Mouse (Mus musculus) hindbrain, embryonic 14.5 days (tissue): ENCODE measurements around the gene Fbxw20. TPM values are rescaled to one million over a fixed set of nuclear protein-coding genes. Genes with fewer than 3 reads are reported as not detected.

Source experiments
- polyA plus RNA-seq: library from polyadenylated mRNA; unstranded; fragments of >200 nt; fragmentation: Nextera tagmentation; extraction: Ambion mirVana; gene quantifications from 2 replicates; pipeline ENCODE4 v1.2.1, GENCODE M21; 2014

Fbxw20 gene
- polyA plus RNA-seq, 1 experiment from 2014 or later: not detected

Other genes starting within 250 kb of the Fbxw20 start
- 0.23 TPM in 1 of 2 replicates, not detected in the other for gene Ucn2, start 248.7 kb downstream of the Fbxw20 start, polyA plus RNA-seq
- gene Pfkfb4, start 243.0 kb downstream of the Fbxw20 start, polyA plus RNA-seq: 22.5 and 23.9 TPM in 2 replicates
- 57.9 and 60.9 TPM in 2 replicates for gene Shisa5, start 196.2 kb downstream of the Fbxw20 start, polyA plus RNA-seq
- 9.7 and 16.2 TPM in 2 replicates for gene Trex1, start 175.0 kb downstream of the Fbxw20 start, polyA plus RNA-seq
- 29.0 and 29.8 TPM in 2 replicates for gene Atrip, start 160.6 kb downstream of the Fbxw20 start, polyA plus RNA-seq
- gene Ccdc51, start 152.3 kb downstream of the Fbxw20 start, polyA plus RNA-seq: 11.2 and 11.3 TPM in 2 replicates
- 710 and 800 TPM in 2 replicates for gene Tma7, start 152.2 kb downstream of the Fbxw20 start, polyA plus RNA-seq
- gene Plxnb1, start 139.4 kb downstream of the Fbxw20 start, polyA plus RNA-seq: 14.2 and 16.6 TPM in 2 replicates
- not detected in 2 replicates for gene Fbxw21, start 72.7 kb downstream of the Fbxw20 start, polyA plus RNA-seq
- not detected in 2 replicates for gene Fbxw13, start 38.8 kb downstream of the Fbxw20 start, polyA plus RNA-seq
- gene Fbxw14, start 52.9 kb upstream of the Fbxw20 start, polyA plus RNA-seq: not detected in 2 replicates
- not detected in 2 replicates for gene Fbxw28, start 104.9 kb upstream of the Fbxw20 start, polyA plus RNA-seq
- gene Fbxw22, start 169.5 kb upstream of the Fbxw20 start, polyA plus RNA-seq: not detected in 2 replicates
- not detected in 2 replicates for gene Fbxw16, start 214.4 kb upstream of the Fbxw20 start, polyA plus RNA-seq